Mouse (Mus musculus) adipocyte (in vitro differentiated cells): ENCODE measurements at regions not wholly inside any gene's neighbourhood (a gene's known extent, or its start where the extent isn't known, plus 50 kb on each side); places are given as distances from the start of the nearest gene placed in this dataset.
"Not testable (repeated sequence)": the region's sequence is repeated elsewhere in the genome, so short reads cannot be mapped to it uniquely, and the experiment has no call there.

Experiments
- DNase-seq: peaks from one replicate; pipeline ENCODE4 v3.0.0-alpha.2; 2016; ENCODE audit warnings: low spot score

GRCm38 (mm10) chr2:17946047-17946446 is 50.7 kb downstream of the H2al2a start:
- DNase-seq, result no peak

- DNase-seq, result no peak
Measured at GRCm38 (mm10) chr2:17945369-17945915, 51.3 kb downstream of the H2al2a start.

DNA sequence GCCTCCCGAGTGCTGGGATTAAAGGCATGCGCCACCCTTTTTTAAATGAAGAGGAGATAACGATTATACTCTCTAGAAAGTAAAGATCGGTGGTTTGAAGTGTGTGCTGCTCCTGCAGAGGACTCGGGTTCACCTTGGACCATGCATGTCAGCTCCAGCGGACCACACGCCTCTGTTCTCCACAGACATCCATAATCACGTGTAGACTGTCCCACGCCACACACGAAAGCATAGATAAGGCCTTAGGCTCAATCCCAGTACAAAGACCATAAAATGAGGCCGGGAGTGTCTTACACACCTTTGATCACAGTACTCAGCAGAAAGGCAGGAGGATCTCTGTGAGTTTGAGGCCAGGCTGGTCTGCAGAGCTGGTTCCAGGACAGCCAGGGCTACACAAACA is 53.3 kb downstream of the H2al2a start:
- no peak for DNase-seq

- DNase-seq, result peak; percentile 4
Measured at GRCm38 (mm10) chr2:17942528-17943387, 54.0 kb downstream of the H2al2a start.

DNA sequence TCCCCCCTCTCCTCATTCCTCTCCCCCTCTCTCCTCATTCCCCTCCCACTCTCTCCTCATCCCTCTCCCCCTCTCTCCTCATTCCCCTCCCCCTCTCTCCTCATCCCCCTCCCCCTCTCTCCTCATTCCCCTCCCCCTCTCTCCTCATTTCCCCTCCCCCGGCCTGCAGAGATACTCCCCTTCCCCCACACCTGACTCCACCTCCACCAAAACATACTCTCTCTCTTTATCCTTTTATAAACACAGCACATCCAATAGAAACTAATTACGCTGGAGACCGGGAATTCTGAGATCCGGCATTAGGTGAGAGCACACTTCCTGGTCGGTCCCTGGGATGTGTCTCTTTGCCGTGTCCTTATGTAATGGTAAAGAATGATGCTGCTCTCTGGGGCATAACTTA is 54.8 kb downstream of the H2al2a start:
- no peak for DNase-seq

DNA sequence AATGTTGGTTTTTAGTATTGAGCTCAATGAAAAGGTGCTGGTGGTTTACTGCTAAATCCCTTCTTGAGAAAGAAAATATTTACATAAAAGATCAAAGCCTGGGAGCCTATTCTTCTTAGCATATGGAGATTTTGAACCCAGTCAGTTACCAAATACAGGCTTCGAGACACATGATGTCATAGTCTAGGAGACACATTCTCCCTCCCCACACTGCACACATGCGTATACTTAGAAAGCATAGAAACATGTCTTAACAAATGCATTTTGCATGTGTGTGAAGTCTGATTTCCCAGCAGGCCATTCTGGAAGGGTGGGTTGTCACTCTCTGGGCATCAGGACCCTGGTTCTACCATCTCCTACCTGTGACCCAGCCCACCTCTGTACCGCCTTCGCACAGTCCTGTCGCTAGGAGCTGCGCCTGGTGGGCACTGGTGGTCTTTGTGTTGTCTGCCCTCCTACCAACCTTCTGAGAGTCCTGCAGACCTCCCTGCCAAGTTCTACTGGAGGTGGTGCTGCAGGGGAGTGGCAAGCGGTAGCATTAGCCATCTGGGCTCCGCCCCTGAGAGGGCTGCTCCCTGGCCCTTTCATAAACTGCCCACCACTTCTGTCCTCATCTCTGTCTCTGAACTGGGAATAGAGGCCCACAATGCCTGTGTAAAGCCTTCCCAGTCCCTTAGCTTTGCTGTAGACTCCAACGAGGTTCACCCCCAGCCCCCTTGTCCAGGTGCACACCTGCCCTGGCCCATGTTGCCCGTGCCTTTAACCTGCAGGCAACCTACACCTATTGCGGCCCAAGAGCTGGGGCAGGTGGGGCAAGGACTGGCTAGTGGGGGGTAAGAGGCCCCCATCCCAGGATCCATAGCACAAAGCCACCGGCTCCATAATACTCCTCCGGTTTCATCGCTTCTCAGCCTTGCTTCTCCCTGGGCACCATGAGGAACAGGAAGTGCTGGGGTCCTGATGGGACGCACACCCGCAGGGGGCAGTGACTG is 56.6 kb downstream of the H2al2a start:
- DNase-seq, result not testable (repeated sequence)

DNA sequence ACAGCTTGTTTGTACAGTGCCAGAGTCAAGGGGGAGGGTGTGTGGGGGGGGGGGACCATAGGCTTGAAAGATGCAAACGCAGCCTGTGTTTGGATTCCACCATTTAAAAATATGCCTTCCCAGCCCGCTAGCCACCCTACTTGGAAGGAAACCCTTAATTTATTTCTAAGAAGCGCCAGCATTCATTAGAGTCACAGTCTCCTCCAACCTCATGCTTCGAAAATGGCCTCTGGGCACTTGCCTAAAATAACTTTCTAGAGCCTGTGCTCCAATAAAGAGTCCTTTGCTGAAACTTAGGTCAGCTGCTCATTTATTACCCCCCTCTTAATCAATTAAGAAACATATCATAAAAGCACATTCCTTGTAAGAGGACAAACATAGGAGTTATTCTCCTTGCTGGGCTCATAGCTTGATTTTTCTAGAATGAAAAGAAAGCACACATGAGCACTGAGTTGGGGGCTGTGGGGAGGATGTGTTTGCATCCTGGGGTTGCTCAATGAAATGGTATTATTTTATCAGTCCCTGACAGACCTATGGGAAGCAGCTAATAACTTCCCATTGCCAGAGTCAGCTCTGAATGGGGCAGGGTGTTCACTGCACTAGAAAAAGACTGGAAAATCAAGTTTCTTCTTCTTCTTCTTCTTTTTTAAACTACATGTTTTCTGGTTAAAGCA is 57.4 kb downstream of the H2al2a start:
- no peak for DNase-seq

GRCm38 (mm10) chr2:17936527-17937139 is 60.1 kb downstream of the H2al2a start:
- no peak for DNase-seq

DNA sequence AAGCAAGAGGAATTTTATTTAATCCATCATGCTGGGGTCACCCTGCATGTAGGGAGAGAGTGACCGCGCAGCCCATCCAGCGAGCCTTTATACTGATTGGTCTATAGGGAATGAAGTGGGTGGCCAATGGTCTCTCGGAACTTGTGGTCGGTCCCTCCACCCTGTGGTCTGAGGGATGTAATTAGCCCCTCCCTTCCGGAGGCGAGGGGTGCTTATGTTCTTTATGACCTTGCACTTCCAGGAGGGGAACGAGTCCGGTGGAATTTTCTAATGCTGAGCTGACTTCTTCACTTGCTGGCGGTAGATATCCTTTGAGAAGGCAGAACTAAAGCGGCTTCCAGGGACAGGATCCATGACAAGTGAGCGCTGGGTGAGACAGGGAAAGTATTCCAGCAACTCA is 60.8 kb downstream of the H2al2a start:
- no peak for DNase-seq

- no peak for DNase-seq
Measured at GRCm38 (mm10) chr2:17935466-17935865, 61.3 kb downstream of the H2al2a start.

GRCm38 (mm10) chr2:17934610-17935009 is 62.1 kb downstream of the H2al2a start:
- no peak for DNase-seq

DNA sequence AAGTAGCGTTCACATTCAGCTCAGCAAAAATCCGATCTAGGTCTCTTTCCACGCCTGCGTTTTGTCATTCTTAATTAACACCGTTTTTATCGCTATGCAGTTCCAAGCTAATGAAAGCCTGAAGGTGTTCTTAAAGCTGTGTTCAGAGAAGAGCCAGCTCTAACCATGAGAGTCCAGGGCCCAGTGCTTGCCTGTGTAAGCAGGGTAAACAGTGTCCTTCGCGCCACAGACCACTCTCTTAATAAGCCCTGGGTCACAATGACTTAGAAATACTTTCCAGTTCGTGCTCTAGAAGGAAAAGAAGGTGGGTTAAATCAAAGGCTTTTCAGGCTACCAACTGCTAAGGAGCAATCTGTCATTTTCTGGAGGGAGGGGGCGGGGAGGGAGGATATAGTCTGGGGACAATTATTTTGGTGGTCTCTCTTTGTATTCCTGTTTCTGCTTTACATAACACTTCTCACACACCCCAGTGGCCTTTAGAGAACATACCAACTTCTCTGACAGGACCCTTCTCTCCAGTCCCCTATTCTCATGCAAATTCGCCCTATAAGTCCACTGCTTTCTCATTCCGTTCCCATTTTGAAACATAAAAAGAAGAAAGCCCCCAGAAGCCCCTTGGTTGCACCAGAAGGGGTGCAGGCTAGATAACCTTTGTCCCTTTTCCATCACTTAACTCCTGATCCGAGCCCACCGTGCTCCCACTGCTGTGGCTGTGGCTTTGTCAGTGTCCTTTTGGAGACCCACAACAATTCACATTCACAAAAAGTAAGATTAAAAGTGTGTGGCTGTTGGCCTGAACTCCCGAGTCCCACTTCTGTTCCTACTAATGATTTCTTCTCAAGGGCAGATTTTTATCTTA is 63.6 kb downstream of the H2al2a start:
- no peak for DNase-seq

DNA sequence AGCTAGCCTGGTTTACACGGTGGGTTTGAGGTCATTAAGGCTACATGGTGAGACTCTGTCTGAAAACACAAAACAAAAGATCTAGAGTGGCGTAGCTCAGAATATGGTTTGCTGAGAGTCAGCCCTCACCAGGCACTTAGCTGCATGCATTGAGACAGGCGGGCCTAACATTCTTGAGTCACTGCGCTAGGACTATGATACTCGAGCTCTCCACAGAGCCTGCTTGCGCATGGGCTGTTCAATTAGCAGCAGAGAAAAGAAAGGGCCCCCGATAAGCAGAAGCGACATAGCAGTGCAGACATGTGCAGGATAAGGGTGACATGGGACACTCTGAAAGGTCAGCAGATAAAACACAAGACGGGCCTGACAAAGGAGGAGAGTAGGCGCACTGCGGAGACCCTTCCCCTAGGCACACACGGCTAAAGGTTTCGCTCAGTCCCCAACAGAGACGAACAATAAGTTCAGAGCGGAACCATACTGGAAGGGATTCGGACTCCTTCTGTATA is 64.3 kb downstream of the H2al2a start:
- DNase-seq, result no peak

DNA sequence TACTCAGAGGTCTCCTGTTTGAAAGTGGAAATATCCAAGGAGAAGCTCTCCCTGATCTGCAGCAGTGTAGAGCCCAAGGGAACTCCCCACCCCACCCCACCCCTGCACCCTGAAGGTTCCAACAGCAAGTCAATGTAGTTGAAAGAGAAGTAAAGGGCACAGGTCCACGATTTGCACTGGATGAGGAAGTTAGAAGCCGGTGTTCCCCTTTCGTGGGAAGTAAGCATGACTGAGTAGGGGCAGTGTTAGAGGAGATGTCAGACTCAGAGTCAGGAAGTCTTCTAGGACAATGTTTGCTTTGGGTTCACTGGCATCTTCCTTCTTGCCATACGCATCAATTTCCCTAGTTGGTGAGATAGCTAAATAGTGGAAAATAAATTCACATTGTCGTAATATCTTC is 64.9 kb downstream of the H2al2a start:
- no peak for DNase-seq

- DNase-seq, result no peak
Measured at GRCm38 (mm10) chr2:17918861-17919648, 77.7 kb downstream of the H2al2a start.

DNA sequence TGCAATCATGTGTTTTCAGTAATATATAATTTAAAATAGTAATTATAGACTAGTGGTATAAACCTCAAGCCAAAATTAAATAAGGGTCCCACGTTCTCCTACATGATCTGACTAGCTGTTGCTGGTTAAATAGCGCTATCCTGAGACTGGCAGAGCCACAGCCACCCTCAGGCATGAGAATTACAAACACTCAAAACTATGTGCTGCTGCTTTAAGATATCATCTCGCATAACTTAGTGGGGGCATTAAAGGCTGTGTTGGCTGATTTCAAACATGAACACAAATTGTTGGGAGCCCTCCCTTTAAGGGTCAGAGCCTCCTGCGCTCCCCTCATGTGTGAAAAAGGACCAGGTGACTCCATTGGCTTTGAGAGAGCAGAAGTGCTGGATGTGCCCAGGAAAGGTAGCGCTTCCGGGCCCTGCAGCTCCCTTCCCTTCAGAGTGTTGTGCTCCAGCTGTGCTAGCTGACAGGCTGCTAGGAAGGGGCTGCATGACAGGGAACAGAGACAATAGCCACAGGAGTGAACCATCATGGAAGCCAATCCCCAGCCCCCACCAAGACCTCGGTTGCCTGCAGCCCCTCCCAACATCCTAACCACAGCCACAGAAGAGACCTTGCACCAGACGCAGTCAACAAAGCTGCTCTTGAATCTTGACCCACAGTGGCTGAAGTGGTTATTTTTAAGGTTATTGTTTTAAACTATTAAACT is 79.4 kb downstream of the H2al2a start:
- no peak for DNase-seq

DNA sequence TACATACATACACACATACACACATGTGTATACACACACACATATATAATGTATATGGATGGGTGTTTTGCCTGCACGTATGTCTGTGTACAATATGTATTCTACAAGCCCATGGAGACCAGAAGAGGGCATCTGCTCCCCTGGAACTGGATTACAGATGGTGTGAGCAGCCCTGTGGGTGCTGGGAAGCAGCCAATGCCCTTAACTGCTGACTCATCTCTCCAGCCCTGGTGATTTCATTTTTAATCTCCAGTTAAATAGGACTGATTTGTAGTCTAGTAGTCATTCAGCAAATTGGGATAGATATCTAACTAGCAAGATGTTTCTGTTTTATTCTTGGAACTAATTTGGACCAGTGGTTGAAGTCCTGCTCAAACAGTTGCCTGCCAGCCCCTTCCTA is 94.1 kb downstream of the H2al2a start:
- no peak for DNase-seq

- no peak for DNase-seq
Measured at GRCm38 (mm10) chr2:17900202-17900601, 96.6 kb downstream of the H2al2a start.

DNA sequence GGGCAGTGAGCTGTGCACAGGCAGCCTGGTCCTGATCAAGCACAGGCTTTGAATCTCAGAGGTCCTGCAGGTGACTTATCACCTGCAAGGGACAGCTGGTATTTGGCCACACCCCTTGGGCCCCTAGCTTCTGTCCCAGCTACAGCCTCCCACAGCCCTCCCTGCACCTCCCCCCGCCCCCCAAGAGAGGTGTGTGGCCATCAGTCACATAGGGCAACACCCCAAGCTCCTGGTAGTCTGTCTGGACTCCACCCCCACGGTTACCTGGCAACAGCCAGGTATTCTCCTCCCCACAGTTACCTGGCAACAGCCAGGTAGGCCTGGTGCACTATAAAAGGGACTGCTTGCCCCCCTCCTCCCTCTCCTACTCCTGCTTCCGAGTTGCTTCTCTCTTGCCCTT is 98.0 kb downstream of the H2al2a start:
- no peak for DNase-seq
